Mouse (Mus musculus) lung, embryonic 14.5 days (tissue): ENCODE measurements around the gene Elmo1. TPM values are rescaled to one million over a fixed set of nuclear protein-coding genes. Genes with fewer than 3 reads are reported as not detected.

Source experiments
- ATAC-seq: fragments of 200-750 bp; cut with Nextera tagmentation; 2 replicates; pipeline ENCODE4 v1.8.0; 2017; ENCODE audit warnings: mild to moderate bottlenecking, moderate TSS enrichment, moderate library complexity; ENCODE audit not compliant: insufficient read depth
- DNase-seq: peaks from one replicate; pipeline ENCODE4 v3.0.0-alpha.2; 2015
- H3K27ac ChIP-seq: fragments of 300-500 bp; sonication (generic); 2 replicates; pipeline ENCODE4 v1.5.1; 2014; ENCODE audit warnings: low read depth, mild to moderate bottlenecking, moderate library complexity
- H3K27me3 ChIP-seq: fragments of 300-500 bp; sonication (generic); 2 replicates; pipeline ENCODE4 v1.6.1; 2014; ENCODE audit warnings: low read length, control low read depth; ENCODE audit not compliant: insufficient read depth
- H3K36me3 ChIP-seq: fragments of 300-500 bp; sonication (generic); 2 replicates; pipeline ENCODE4 v1.6.1; 2014; ENCODE audit warnings: control low read depth; ENCODE audit not compliant: insufficient read depth
- H3K4me1 ChIP-seq: fragments of 300-500 bp; sonication (generic); 2 replicates; pipeline ENCODE4 v1.6.1; 2014; ENCODE audit warnings: antibody characterized with exemption, control low read depth; ENCODE audit not compliant: insufficient read depth
- H3K4me2 ChIP-seq: fragments of 300-500 bp; sonication (generic); 2 replicates; pipeline ENCODE4 v1.6.1; 2014; ENCODE audit warnings: mild to moderate bottlenecking
- H3K4me3 ChIP-seq: fragments of 300-500 bp; sonication (generic); 2 replicates; pipeline ENCODE4 v1.5.1; 2014; ENCODE audit warnings: low read depth, low read length
- H3K9ac ChIP-seq: fragments of 300-500 bp; sonication (generic); 2 replicates; pipeline ENCODE4 v1.6.1; 2014
- H3K9me3 ChIP-seq: fragments of 300-500 bp; sonication (generic); 2 replicates; pipeline ENCODE4 v1.6.1; 2016; ENCODE audit warnings: low read depth, low read length, control low read depth
- CTCF ChIP-seq: IDR thresholded peaks from 2 replicates; pipeline ENCODE4 v1.5.1; 2016; ENCODE audit warnings: antibody characterized with exemption, low read depth
- WGBS: fragments of 180-500 bp; shearing (Covaris S2); extraction: QIAGEN DNeasy Blood & Tissue Kit; methylation state at CpG from one replicate; pipeline ENCODE4 v1.1.7; 2014; 5-methylcytosine and 5-hydroxymethylcytosine counted together
- polyA plus RNA-seq: library from polyadenylated mRNA; unstranded; fragments of >200 nt; fragmentation: Nextera tagmentation; extraction: Ambion mirVana; gene quantifications from 2 replicates; pipeline ENCODE4 v1.2.1, GENCODE M21; 2014

The Elmo1 gene
- 37.8 and 38.5 TPM in 2 replicates for polyA plus RNA-seq

- Histone ChIP-seq H3K9ac (peak within 1 kb of the TSS; percentile 84), H3K27ac (peak within 1 kb of the TSS; percentile 91), H3K9me3 (no peaks in the 10 kb centered on the region), H3K4me3 (peak within 1 kb of the TSS; percentile 81), H3K4me1 (peaks cover 13% of the 10 kb centered on the region; the same call in 1 of the 2 replicates), H3K4me2 (peak within 1 kb of the TSS; percentile 78), H3K36me3 (no peaks in the 10 kb centered on the region), H3K27me3 (no peaks in the 10 kb centered on the region)
- WGBS, result under 1% methylated on average over 39 of the region's 49 CpGs
- peak; percentile 68 for ATAC-seq
- peak; percentile 72 for TF ChIP-seq CTCF
- peak; percentile 91 for DNase-seq
Measured at GRCm38 (mm10) chr13:20090133-20090710, at the start of gene Elmo1. TSS of gene Elmo1 (plus strand) at chr13:20090596.

GRCm38 (mm10) chr13:20041169-20041830 is 49.1 kb upstream of the Elmo1 start:
- Histone ChIP-seq H3K4me1 (peaks cover 6% of the 10 kb centered on the region; the same call in 1 of the 2 replicates), H3K27ac (peak overlapping the region; percentile 48; the same call in 1 of the 2 replicates), H3K36me3 (no peaks in the 10 kb centered on the region), H3K4me2 (no peak overlapping the region), H3K27me3 (no peaks in the 10 kb centered on the region), H3K4me3 (no peak overlapping the region), H3K9ac (no peak overlapping the region), H3K9me3 (no peaks in the 10 kb centered on the region)
- peak; percentile 20; the same call in 1 of the 2 replicates for ATAC-seq
- WGBS, result 11% methylated on average over 2 of the region's 2 CpGs
- peak; percentile 70 for DNase-seq
- TF ChIP-seq CTCF, result no peak

- Histone ChIP-seq H3K4me3 (no peak overlapping the region), H3K9ac (no peak overlapping the region), H3K4me2 (no peak overlapping the region), H3K4me1 (peaks cover 14% of the 10 kb centered on the region; the same call in 1 of the 2 replicates), H3K9me3 (no peaks in the 10 kb centered on the region), H3K27me3 (no peaks in the 10 kb centered on the region), H3K36me3 (no peaks in the 10 kb centered on the region), H3K27ac (no peak overlapping the region)
- ATAC-seq, result no peak
- no peak for TF ChIP-seq CTCF
- 54% methylated on average over 2 of the region's 2 CpGs for WGBS
- no peak for DNase-seq
Measured at GRCm38 (mm10) chr13:20042856-20043255, 47.5 kb upstream of the Elmo1 start.

- 38% methylated on average over 2 of the region's 2 CpGs for WGBS
- DNase-seq (peak; percentile 90), ATAC-seq (peak; percentile 66)
- no peaks in the 10 kb centered on the region for H3K9me3 ChIP-seq
- peaks cover 14% of the 10 kb centered on the region; the same call in 1 of the 2 replicates for H3K4me1 ChIP-seq
- H3K27me3 ChIP-seq, result no peaks in the 10 kb centered on the region
- TF ChIP-seq CTCF, result no peak
- no peak overlapping the region for H3K9ac ChIP-seq
- H3K4me2 ChIP-seq, result no peak overlapping the region
- H3K4me3 ChIP-seq, result no peak overlapping the region
- H3K36me3 ChIP-seq, result no peaks in the 10 kb centered on the region
- peak overlapping the region; percentile 90 for H3K27ac ChIP-seq
Measured at GRCm38 (mm10) chr13:20045350-20045749, 45.0 kb upstream of the Elmo1 start.

- Histone ChIP-seq H3K4me3 (no peak overlapping the region), H3K27me3 (no peaks in the 10 kb centered on the region), H3K9me3 (no peaks in the 10 kb centered on the region), H3K4me1 (peaks cover 14% of the 10 kb centered on the region; the same call in 1 of the 2 replicates), H3K27ac (peak overlapping the region; percentile 90), H3K36me3 (no peaks in the 10 kb centered on the region), H3K9ac (no peak overlapping the region), H3K4me2 (no peak overlapping the region; the same call in 1 of the 2 replicates)
- DNase-seq, result peak; percentile 97
- no peak for TF ChIP-seq CTCF
- ATAC-seq, result peak; percentile 92
- WGBS, result 34% methylated on average over 5 of the region's 5 CpGs
Measured at GRCm38 (mm10) chr13:20045836-20046235, 44.6 kb upstream of the Elmo1 start.

GRCm38 (mm10) chr13:20046406-20046805 is 44.0 kb upstream of the Elmo1 start:
- Histone ChIP-seq H3K9ac (no peak overlapping the region), H3K4me2 (no peak overlapping the region), H3K4me1 (peaks cover 10% of the 10 kb centered on the region; the same call in 1 of the 2 replicates), H3K4me3 (no peak overlapping the region), H3K27me3 (no peaks in the 10 kb centered on the region), H3K9me3 (no peaks in the 10 kb centered on the region), H3K27ac (peak overlapping the region; percentile 90), H3K36me3 (no peaks in the 10 kb centered on the region)
- no peak for TF ChIP-seq CTCF
- peak; percentile 55 for DNase-seq
- no peak for ATAC-seq
- WGBS, result 25% methylated on average over 4 of the region's 4 CpGs
